Mouse (Mus musculus) gastrocnemius, postnatal 36 days (tissue): Measurements from ENCODE around the gene Rabggtb. TPM values are rescaled to one million over a fixed set of nuclear protein-coding genes. Genes with fewer than 3 reads are reported as not detected.
"Not testable (repeated sequence)": the region's sequence is repeated elsewhere in the genome, so short reads cannot be mapped to it uniquely, and the experiment has no call there.

Experiments
- DNase-seq, 2 experiments: peaks; one replicate each; pipeline ENCODE4 v3.0.0; 2022
- intact Hi-C: fragments of 180-260 bp; cut with DNase I; formaldehyde crosslinking; loops from one replicate; pipeline ENCODE4 v1.15.1; 2025
- total RNA-seq, 2 experiments: library from RNA; stranded (reverse); gene quantifications; 2 replicates each; pipeline ENCODE4 v1.2.3; 2021

The Rabggtb gene
- total RNA-seq, 2 experiments from 2014 or later: 60.2 to 63.7 TPM

DNA sequence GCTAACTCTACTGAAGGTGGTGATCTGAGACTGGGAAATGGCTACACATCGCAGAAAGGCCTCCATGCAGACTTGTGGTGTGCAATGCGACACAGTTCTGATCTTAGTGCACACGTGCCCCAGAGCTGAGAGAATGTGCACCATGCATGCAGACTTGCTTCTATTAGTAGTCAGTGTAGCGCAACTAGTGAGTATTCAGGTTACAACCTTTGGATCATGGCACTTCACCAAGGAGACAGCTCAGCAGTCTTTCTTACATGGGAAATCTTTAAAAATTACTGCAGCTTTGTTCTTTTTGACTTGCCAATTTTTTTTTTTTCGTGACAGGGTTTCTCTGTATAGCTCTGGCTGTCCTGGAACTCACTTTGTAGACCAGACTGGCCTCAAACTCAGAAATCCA, 41.4 kb downstream of the Rabggtb start:
- no peak for DNase-seq
- intact Hi-C loops: no loop called here

DNA sequence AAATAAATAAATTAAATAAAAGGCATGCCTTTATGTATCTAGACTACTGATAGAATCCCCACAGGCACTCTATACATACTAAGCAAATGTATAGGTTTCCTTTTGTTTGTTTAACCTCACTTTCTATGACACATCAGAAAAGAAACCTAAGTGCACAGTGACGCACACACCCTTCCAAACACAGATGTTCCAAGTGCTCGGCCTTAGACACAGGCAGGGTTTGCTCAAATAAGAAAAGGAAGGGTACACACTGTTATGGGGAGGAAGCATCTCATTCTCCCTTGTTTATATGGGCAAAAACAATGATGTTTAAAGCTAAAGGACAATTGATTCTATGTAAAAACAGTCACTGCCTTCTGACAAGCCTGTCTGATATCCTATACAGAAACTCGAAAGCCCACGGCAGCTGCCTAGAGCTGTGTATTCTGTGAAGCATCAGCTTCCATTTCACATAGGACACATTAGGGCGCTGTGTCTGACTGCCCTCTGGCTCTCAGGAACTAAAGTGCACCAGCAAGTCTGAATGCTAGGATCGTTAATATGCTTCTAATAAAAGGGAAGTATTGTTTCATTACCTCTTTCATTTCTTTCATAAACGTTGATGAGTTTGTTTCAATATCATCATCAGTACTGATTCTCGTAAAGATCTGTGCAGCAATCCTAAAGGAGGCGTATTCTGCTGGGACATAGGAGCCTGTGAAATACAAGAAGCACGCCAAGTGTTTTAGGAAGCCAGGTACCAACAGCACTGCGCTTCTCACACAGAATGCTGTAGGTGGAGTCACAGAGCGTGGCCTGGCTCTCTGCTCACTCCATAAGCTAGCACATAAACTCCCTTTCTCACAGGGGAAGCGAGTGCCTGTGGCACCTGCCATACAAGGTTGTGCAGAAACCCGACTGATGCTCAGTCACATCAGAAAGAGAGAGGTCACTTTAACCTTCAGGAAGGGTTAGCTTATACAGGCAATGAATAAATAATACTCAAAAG, 45.4 kb downstream of the Rabggtb start:
- no peak for DNase-seq
- intact Hi-C loops: no loop called here

- DNase-seq: no peak
- intact Hi-C loops: no loop called here
Measured at GRCm38 (mm10) chr3:153864636-153865429, 48.0 kb downstream of the Rabggtb start.

DNA sequence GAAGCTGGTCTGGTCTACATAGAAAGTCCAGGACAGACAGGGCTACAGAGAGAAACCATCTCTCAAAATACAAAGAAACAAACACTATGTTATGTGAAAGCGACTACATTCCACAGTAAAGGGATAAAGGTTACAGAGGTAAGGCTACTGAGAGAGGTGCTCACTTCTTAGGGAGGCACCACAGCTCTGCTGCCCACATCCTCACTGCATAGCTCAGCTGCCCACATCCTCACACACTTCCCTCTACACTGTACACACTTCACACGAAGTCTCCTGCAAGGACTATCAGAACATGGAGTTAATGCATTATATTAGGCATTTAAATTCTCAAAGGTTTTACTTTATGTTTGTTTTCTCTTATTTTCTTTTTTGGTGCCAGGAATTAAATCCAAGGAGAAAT, 49.0 kb downstream of the Rabggtb start:
- DNase-seq: no peak
- intact Hi-C loops: no loop called here

DNA sequence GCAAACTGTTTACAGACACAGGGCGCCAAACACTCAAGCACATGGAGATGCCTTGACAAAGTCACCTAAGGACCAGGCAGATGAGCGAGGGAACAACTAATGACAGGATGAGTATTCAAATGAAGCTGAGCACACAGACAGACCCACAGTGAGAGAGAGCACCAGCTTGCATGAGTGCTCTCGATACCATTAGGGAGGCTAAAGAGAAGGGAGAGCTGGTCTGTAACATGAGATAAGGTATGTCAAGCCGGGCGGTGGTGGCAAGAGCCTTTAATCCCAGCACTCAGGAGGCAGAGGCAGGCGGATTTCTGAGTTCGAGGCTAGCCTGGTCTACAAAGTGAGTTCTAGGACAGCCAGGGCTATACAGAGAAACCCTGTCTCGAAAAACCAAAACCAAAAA, 52.4 kb downstream of the Rabggtb start:
- DNase-seq, intact Hi-C loops: not testable (repeated sequence)

- no peak for DNase-seq
- intact Hi-C loops: no loop called here
Measured at GRCm38 (mm10) chr3:153858350-153859001, 54.3 kb downstream of the Rabggtb start.

Other genes with a start within 250 kb of the Rabggtb start
- gene St6galnac3, start 187.8 kb downstream of the Rabggtb start, total RNA-seq: 1 to 10 TPM; 1.0 to 4.0 TPM
- not detected for gene Asb17, start 68.8 kb downstream of the Rabggtb start, total RNA-seq
- not detected for gene Msh4, start 6.9 kb downstream of the Rabggtb start, total RNA-seq
- 100 to 1,000 TPM; 302 to 349 TPM for gene Acadm, start 31.6 kb upstream of the Rabggtb start, total RNA-seq
- under 1 TPM; 0.05 to 0.10 TPM for gene Slc44a5, start 60.4 kb upstream of the Rabggtb start, total RNA-seq